Mouse (Mus musculus): ENCODE measurements around the gene Arhgap20. TPM values are rescaled to one million over a fixed set of nuclear protein-coding genes. Genes with fewer than 3 reads are reported as not detected.

Arhgap20 gene
- 2.0 and 2.1 TPM in 2 replicates for polyA plus RNA-seq (2012; rRNA removed)

DNA sequence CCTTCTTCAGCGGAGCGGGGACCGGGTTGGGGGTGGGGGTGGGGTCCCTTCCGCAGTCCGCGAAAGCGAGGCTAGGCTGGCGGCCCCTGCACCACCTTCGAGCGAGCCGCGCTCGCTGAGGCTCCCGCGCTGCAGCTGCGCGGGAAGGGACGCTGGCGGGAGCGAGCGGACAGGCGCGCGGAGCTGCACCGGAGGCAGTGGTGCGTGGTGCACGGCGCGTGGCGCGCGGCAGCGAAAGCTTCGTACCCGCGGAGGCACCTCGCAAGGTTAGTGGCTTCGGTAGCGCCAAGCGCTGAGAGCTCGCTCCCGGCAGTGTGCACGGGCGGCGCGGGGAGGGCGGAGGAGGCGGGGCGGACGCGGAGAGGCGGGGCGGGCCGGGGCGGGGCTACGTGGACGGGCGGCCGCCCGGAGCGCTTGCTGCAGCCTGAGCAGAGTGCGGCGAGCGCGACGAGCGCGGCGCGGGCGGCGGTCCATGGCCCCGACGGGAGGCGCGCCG lies at the start of gene Arhgap20:
Arhgap20 (plus strand) TSS at position 417 of the 496 bp plus-strand sequence.
- no peak for DNase-seq (ENCODE audit: low read depth)

DNA sequence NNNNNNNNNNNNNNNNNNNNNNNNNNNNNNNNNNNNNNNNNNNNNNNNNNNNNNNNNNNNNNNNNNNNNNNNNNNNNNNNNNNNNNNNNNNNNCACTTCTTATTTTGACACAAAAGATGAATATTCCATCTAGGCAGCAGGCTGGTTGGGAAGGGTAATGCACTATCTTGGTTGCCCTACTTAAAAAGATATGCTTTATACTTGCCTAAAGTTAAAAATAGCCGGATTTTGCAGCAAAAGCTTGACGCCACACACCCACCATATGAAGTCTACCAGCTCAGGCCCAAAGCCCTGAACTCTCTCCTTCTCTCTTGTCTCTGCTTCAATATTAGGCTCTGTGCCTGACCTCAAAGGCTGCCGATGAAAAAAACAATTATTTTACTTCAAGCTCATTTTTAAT lies 46.3 kb upstream of the Arhgap20 start:
- no peak for DNase-seq (ENCODE audit: low read depth)

DNA sequence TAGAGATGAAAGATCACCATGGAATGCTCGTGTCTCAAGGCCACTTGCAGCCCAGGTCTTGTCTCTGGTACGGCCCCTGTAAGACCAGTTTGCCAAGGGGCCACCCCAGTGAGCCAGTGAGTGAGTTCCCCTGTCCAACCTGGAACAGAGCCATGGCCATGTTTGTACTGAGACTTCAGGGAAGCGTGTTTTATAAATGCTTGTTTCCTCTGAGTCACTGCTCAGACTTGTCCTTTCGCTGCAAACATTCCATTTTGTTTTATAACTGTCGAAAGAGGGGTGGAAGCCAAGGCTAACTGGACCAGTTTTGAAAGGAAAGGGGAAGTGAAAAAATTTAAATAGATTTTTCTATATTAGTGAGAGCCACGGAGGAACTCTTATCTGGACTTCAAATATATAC lies 37.2 kb upstream of the Arhgap20 start:
- no peak for DNase-seq (ENCODE audit: low read depth)

DNA sequence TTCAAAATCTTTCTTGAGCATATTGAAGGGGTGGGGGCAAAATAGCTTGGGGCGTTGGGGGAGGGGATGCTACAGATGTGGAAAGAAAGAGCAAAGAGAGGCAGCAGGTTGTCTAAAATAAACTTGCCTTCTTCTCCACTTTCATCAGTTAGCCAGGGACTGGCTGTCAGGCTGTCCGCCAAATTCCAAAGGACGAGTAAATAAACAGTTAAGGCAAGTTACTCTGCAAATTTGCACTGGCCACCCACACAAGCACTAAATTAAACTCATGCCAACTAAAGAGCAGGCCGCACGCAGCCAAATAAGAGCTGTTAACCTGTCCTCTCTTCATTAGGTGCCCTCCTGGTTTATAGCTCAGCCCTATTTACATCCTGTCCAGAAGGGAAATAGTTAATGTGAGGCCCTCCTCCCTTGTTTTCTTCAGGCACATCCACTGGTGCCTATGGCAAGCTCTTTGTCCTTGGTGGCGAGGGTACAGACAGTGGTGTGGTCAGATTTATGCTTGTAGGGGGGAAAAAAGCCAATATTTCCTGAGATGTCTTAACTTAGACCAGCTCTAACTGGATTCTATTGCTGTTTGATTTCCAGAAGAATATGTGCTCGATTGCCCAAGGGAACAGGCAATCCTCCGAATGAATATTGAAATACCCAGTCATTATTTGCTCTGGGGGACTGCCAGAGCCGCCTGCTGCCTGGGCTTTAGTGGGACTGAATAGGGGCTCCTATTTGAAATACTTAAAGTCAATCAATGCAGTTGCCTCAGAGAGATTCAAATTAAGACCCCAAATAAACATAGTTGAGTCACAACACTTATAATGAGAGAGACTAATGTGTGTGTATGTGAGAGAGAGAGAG lies 29.7 kb upstream of the Arhgap20 start:
- peak; percentile 42 for DNase-seq (ENCODE audit: low read depth)

DNA sequence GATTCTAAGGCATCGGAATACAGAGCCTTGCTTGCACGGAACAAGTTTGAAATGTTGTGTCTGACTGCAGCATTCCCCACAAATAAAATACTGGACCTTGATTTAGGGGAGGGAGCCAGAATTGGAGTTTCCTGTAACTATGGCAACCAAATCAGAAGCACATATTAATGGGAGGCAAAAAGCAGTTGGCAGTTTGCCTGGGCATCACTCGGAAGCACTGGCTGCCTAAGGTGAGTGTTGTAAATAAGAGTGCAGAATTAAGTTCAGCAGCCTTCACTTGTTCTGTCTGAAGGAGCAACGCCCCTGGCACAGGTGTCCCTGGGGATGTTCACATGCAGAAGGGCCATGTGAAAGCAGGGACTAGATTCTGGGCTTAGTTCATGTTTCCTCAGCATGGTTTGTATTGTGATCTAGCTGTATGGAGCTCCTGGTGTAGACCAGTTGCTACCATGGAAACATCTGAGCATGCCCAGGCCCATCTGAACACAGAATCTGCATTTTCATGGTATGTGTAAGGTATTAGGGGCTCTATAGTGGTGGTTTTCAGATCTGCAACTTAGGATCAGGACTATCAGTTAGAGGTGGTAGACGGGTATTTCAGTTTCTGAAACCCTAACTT lies 28.3 kb upstream of the Arhgap20 start:
- DNase-seq (ENCODE audit: low read depth) = no peak

DNA sequence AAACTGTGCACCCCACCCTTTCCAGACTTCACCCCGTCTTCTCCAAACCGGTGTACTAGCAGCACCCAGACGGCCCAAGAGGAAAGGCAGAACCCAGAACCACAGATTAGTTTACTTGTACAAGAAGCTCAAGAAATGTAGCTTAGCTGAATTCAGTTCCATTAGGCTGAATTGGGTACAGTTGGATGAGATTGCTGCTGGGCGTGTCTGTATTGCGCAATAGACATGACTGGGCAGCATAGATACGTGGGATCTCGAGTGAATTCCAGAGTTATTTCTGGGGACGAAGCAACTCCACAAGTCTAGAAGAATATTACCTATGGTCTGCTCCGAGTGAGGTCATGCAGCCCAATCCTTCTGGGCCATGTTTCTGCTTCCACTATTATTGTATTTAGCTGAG lies 26.8 kb upstream of the Arhgap20 start:
- no peak for DNase-seq (ENCODE audit: low read depth)

DNA sequence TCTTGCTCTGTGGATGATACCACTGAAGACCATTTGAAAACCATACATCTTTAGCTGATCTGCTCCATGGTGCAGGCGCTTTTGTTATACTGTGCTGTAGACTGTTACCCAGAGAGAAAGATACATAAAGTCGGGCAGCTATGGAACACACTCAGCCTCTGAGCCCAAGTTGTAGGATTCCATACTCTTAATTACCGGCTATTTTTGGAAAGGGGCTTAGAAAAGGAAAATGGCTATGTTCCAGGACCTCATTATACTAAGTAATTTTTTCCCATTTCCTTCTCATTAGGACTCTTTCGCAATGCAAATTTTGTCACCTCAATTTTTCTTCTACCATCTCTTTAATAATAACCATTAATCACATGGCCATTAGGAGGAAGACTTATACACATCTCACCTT lies 25.3 kb upstream of the Arhgap20 start:
- DNase-seq (ENCODE audit: low read depth) = no peak

DNA sequence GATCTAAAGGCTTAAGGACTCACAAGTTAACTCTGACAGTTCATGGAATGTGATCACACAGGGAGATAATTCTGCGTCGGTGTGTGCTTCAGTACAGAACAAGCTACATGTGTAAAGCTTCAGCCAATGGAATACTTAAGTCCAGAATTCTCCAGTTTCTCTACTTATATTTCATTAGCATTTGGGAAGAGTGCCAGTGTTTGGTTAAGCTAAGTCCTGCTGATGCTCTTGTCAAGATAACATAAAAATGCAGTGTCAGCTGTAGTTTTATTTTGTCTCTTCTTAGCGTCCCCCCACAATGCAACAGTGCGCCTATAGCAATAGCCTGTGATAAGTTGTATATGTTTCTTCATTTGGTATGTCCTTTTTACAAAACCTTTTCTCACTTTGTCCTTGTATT lies 15.0 kb upstream of the Arhgap20 start:
- no peak for DNase-seq (ENCODE audit: low read depth)

DNA sequence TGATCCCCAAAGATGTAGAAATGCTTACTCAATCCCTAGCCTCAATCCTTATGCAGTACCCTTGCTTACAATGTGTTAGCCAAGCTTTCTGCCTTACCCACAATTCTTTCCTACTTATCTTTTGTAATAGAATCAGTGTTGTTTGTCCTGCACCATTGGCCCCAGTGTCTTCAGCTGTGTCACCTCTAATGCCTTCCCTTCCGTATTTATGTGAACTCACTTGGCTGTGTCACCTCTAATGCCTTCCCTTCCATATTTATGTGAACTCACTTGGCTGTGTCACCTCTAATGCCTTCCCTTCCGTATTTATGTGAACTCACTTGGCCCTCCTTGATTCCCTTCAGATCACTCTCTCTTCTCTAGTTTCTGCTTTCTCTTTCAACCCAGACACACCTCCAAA lies 4.1 kb upstream of the Arhgap20 start:
- DNase-seq (ENCODE audit: low read depth) = no peak

DNA sequence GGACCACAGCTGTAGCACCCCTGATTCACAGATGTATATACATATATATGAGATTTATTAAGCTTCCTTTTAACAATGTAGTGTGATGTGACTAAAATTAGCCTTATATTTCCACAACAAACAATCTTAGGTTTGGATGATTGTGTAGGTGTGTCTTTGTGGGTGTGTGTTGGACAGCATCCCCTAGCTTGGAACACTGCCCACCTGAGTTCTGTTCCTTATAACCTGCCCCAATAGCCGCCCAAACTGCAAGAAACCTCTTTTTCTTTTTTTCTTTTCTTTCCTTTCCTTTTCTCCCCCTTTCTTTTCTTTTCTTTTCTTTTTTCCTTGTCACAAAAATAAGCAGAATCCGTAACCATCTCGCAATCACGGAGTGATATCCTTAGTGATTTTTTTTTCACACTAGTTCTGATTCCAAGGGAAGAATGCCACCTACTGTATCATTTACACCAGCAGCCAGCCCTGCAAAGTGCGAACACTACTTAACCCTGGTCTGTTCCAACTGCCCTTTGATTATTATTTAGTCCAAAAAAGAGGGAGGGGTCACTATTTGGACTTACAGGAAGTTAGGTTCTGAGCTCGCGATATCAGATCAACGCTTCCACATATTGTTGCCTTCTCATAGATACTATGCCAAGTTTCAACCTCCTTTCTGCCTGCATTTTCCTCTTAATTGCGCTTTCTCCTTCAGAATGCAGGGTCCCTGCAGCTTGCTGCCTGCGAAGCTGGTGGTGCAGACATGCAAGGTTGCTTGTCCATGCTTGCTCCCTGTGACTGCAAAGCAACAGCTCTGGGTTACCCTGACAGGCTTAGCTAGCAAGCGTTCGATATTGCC lies 879 bp upstream of the Arhgap20 start:
- DNase-seq (ENCODE audit: low read depth) = no peak

DNA sequence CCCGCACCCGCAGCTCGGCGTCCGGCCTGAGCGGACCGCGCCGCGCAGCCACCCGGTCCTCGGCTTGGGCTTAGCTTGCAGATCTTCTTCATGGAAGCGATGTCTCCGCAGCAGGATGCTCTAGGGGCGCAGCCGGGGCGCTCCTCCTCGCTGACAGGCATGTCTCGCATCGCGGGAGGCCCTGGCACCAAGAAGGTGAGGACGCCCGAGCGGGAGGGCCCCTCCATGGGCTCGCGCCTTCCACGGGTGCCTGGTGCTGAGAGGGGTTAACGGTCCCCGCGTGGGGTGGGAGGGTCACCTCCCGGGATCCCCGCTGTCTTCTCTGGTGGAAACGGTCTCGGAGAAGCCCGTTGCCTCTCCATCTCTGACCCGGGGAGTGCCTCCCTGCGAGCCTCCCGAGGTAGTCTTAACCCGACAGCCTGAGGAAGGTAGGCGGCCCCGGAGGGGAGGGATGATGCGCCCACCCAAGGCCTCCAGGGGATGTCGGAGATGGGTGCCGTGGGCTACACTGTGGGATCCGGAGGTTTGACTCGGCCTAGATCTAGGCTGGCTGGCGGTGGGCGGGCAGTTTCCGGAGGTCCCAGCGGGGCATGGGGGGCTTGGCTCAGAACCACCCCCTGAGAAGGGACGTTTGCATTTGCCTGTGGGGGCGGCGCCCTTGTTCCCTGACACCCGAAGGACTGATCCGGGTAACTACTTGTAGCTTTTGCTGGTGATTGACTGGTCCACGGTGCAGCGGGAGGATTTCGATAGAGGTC lies 459 bp downstream of the Arhgap20 start:
- no peak for DNase-seq (ENCODE audit: low read depth)

DNA sequence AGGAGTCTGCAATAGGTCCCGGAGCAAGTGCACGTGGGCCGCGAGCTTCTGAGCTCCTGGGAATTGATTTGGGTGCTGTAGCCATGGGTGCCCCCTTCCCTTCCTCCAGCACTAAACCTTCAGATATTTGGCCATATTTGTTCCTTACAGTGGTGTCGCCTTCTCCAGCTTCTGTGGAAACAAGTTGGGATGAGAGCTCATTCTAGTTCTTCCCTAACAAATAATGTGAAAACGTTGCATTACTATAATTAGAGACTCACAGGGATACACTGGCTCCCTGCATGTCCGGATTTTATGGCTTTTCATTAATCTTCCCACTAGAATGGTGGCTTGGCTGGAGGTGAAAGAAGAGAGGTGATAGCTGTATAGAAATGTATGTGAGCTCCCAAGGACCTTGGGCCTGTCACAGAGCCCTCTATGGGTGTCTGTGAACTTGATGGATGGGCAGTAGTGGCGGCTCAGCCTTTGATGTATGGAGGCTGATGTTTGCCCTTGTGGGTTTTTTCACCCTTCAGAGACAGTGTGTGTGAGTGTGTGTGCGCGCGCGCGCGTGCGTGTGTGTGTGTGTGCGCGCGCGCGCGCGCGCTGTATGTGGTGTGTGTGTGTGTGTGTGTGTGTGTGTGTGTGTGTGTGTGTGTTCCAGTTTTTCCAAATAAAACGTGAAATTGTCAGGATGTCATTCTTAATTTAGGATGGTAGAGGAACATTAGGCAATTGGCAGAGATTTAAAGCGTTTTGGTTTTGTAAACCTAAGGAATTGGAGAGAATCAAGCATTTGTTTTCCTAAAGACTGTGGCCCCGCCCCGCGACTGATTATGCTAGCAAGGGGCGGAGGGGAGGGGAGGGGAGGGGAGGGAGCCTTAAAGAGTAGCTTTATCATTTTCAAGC lies 1.3 kb downstream of the Arhgap20 start:
- DNase-seq (ENCODE audit: low read depth) = no peak

DNA sequence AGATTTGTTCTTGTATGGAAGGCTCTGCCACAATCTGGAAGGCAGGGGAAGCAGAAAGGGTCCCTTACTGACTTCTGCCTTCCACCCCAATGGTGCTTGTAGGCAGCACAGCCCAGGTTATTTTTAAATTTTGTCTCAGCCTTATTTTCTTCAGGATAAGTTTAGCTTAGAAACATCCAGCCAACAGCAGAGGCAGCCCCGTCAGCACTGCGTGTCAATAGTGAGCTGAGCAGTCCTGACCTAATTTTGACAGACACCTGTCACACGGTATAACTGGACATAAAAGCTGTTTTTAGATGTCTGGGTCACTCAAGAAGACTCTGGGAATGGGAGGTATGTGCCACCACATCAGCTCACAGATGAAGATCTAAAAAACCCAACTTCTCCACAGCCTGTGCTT lies 9.1 kb downstream of the Arhgap20 start:
- DNase-seq (ENCODE audit: low read depth) = no peak

DNA sequence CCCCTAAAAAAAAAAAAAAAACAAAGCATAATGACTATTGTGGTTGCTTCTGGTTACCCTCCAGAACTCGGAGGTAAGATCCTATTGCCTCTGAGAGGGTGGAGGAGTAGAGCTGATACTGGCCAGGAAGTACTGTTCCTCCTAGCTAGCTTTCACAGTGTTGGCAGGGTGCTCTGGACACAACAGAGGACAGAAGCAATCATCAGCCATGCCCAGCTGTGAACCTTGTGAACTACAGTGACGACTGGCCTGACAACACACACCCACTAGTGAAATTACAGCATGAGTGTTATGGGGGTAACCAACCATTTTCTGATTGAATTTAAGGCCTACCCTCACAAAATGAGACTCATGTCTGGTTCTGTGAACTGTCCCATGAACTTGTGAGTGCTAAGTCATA lies 11.3 kb downstream of the Arhgap20 start:
- DNase-seq (ENCODE audit: low read depth) = no peak

DNA sequence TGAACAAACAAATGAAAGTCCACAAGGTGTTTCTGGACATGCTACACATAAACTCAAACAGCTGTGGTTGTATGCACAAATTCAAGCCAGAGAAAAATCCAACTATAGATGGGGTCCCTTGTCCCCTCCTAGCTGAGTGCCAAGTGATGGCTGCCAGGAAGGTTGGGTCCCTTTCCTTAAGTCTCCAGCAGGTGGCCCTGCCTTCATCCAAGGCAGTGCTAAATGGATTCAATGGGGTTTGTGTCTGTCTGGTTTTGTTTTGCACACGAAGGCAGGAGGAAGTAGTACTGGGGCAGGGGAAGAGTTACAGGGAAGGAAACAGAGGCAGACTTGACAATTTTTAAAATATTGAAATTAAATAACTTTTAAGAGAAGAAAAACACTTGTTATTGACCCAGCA lies 12.0 kb downstream of the Arhgap20 start:
- no peak for DNase-seq (ENCODE audit: low read depth)

DNA sequence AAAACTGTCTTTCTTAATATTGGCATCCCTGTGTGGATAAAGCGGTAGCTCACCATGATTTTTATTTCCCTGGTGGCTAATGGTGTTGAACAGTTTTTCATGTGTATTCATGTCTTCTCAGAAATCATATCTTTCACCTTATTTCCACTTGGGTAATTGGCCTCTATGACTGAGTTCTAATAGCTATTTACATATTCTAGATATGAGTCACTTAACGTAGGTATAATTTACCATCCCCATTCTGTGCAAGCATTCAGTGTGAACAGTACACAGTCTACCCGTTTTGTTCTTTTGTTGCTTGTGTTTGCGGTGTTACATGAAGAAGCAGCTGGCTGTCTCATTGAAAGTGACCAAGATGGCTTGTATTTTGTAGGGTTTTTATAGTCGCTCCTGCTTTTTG lies 14.1 kb downstream of the Arhgap20 start:
- no peak for DNase-seq (ENCODE audit: low read depth)

DNA sequence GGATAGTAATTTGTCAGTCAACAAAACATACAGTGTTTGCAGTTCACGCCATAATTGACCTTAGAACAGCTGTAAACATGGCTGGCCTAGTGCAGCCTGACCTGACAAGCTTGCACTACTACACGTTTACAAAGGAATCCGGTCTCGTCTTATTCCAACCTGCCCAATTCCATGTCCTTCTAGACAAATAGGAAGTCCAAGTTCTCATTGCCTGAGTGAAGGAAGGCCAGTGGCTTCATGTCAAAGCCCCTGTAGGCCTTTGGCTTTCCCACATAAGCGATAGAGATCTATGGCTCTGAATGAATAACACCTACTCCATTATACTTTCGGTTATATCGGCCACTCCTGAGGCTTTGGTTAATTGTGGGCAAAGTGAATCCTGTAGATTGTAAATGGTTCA lies 16.0 kb downstream of the Arhgap20 start:
- DNase-seq (ENCODE audit: low read depth) = peak; percentile 85

DNA sequence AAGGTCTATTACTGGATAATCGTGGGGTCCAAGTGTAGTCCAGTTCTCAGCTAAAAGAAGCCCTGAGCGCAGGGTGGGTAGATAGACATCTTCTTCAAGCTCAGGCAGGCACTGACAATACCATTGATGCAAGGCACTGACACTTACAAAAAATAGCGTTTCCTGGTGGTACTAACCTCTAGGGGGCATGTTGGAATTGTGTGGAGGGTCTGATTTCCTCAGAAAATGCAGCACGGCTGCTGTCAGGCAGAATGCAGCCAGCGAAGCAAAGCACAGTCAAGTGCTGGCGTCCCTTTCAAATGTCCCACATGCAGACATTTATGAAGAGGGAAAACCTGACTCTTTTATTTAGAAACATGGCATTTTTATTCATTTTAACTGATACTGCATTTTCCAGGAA lies 22.2 kb downstream of the Arhgap20 start:
- DNase-seq (ENCODE audit: low read depth) = no peak

DNA sequence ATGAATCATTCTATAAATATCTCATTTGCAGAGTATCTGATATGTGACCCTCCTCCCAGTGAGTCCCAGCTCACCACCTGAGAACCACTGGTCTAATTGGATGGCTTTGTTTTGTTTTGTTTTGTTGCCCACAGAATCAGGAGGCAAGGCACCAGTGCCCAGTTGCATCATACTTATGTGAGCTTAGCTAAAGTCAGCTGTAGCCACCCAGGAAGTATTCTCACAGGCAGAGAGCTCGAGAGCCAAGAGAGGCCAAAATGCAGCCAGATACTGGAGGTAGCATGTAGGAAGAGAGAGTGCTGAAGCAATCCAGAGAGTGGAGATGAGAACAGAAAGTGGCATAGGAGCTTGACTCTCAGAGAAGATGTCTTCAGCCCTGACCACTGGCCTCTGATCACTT lies 23.3 kb downstream of the Arhgap20 start:
- DNase-seq (ENCODE audit: low read depth) = no peak

DNA sequence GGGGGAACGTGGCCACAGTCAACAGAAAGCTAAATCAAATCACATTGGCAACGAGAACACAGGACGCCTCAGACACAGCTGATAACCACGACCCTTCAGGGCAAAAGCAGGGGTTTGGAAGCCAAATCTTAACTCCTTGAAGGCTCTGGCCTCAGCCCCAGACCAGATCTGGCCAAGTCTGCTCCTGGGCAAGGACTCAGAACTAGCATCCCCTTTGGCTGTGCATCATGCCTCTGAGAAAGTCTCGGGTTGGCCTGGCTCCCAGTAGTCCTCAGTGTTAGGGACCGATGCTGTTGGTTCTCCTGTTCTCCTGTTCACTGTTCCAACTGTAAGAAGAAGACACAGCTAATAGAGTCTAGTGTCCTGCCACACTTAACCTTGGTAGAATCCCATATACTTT lies 30.1 kb downstream of the Arhgap20 start:
- no peak for DNase-seq (ENCODE audit: low read depth)

DNA sequence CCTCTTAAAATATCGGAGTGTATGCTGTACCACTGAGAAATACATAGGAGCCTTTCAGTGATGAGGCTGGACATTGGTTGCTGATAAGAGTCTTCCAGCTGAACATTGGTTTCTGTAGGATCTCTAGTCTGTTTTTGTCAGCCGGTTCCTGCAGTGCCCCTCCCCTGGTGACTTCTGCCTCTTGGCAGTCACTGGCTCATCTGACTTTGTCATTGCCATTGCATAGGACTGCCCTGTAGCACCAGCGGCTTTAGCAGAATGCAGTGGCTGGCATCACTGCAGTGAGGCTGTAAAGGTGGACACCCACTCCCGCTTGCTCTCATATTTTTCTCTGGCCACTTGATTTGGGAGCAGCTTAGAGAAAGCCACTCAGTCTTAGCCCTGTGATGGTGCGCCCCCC lies 33.1 kb downstream of the Arhgap20 start:
- DNase-seq (ENCODE audit: low read depth) = no peak
